Mouse (Mus musculus) hindbrain, embryonic 13.5 days (tissue): ENCODE data around the gene Apobec2. TPM values are rescaled to one million over a fixed set of nuclear protein-coding genes. Genes with fewer than 3 reads are reported as not detected.
A peak's percentile ranks its signal among the peaks of the same experiment; 100 is the strongest.

Experiments
- ATAC-seq: fragments of 200-750 bp; cut with Nextera tagmentation; 2 replicates; pipeline ENCODE4 v1.8.0; 2017; ENCODE audit warnings: moderate TSS enrichment; ENCODE audit not compliant: low FRiP score
- H3K27ac ChIP-seq: fragments of 300-500 bp; sonication (generic); 2 replicates; pipeline ENCODE4 v1.5.1; 2015; ENCODE audit warnings: inconsistent platforms, mild to moderate bottlenecking, moderate library complexity
- H3K27me3 ChIP-seq: fragments of 300-500 bp; sonication (generic); 2 replicates; pipeline ENCODE4 v1.6.1; 2015; ENCODE audit warnings: mild to moderate bottlenecking, inconsistent platforms
- H3K36me3 ChIP-seq: fragments of 300-500 bp; sonication (generic); 2 replicates; pipeline ENCODE4 v1.6.1; 2015; ENCODE audit warnings: mild to moderate bottlenecking, inconsistent platforms
- H3K4me1 ChIP-seq: fragments of 300-500 bp; sonication (generic); replicated peaks from 2 replicates; pipeline ENCODE4 v1.6.1; 2015; ENCODE audit warnings: inconsistent platforms
- H3K4me2 ChIP-seq: fragments of 300-500 bp; sonication (generic); 2 replicates; pipeline ENCODE4 v1.6.1; 2015; ENCODE audit warnings: inconsistent platforms, mild to moderate bottlenecking, moderate library complexity
- H3K4me3 ChIP-seq: fragments of 300-500 bp; sonication (generic); 2 replicates; pipeline ENCODE4 v1.5.1; 2015; ENCODE audit warnings: mild to moderate bottlenecking, inconsistent platforms
- H3K9ac ChIP-seq: fragments of 300-500 bp; sonication (generic); 2 replicates; pipeline ENCODE4 v1.6.1; 2015; ENCODE audit warnings: mild to moderate bottlenecking, inconsistent platforms
- H3K9me3 ChIP-seq: fragments of 300-500 bp; sonication (generic); 2 replicates; pipeline ENCODE4 v1.6.1; 2016; ENCODE audit warnings: inconsistent platforms
- WGBS: fragments of 180-500 bp; shearing (Covaris S2); methylation state at CpG from one replicate; pipeline ENCODE4 v1.1.7; 2015; 5-methylcytosine and 5-hydroxymethylcytosine counted together
- polyA plus RNA-seq: library from polyadenylated mRNA; unstranded; fragments of >200 nt; fragmentation: Nextera tagmentation; extraction: Ambion mirVana; gene quantifications from 2 replicates; pipeline ENCODE4 v1.2.1, GENCODE M21; 2015

The Apobec2 gene
- polyA plus RNA-seq, 1 experiment from 2014 or later = 0.81 TPM

- H3K9ac ChIP-seq = no peak overlapping the region
- no peaks in the 10 kb centered on the region for H3K9me3 ChIP-seq
- 61% methylated on average over 7 of the region's 7 CpGs for WGBS
- H3K27me3 ChIP-seq = peaks cover 3% of the 10 kb centered on the region; the same call in 1 of the 2 replicates
- no peak overlapping the region for H3K4me2 ChIP-seq
- H3K36me3 ChIP-seq = no peaks in the 10 kb centered on the region
- peaks cover 11% of the 10 kb centered on the region for H3K4me1 ChIP-seq
- no peak for ATAC-seq
- no peak overlapping the region for H3K4me3 ChIP-seq
- no peak overlapping the region for H3K27ac ChIP-seq
Observed at GRCm38 (mm10) chr17:48454190-48454589, 21.5 kb upstream of the Apobec2 start.

- no peak overlapping the region for H3K9ac ChIP-seq
- H3K4me3 ChIP-seq = no peak overlapping the region
- no peaks in the 10 kb centered on the region for H3K9me3 ChIP-seq
- no peak overlapping the region for H3K27ac ChIP-seq
- peaks cover 11% of the 10 kb centered on the region for H3K4me1 ChIP-seq
- no peak for ATAC-seq
- WGBS = 80% methylated on average over 7 of the region's 7 CpGs
- no peaks in the 10 kb centered on the region for H3K36me3 ChIP-seq
- H3K27me3 ChIP-seq = peaks cover 3% of the 10 kb centered on the region; the same call in 1 of the 2 replicates
- no peak overlapping the region for H3K4me2 ChIP-seq
Observed at GRCm38 (mm10) chr17:48453489-48453888, 20.8 kb upstream of the Apobec2 start.

GRCm38 (mm10) chr17:48451753-48452444, 19.2 kb upstream of the Apobec2 start:
- H3K27me3 ChIP-seq = peaks cover 3% of the 10 kb centered on the region; the same call in 1 of the 2 replicates
- H3K4me3 ChIP-seq = no peak overlapping the region
- no peaks in the 10 kb centered on the region for H3K9me3 ChIP-seq
- H3K4me2 ChIP-seq = no peak overlapping the region
- WGBS = 59% methylated on average over 9 of the region's 9 CpGs
- peaks cover 11% of the 10 kb centered on the region for H3K4me1 ChIP-seq
- ATAC-seq = no peak
- no peak overlapping the region for H3K27ac ChIP-seq
- H3K9ac ChIP-seq = no peak overlapping the region
- H3K36me3 ChIP-seq = no peaks in the 10 kb centered on the region

- H3K4me2 ChIP-seq = no peak within 1 kb of the TSS
- H3K9me3 ChIP-seq = no peaks in the 10 kb centered on the region
- WGBS = 59% methylated on average over 7 of the region's 7 CpGs
- peaks cover 11% of the 10 kb centered on the region for H3K4me1 ChIP-seq
- no peak within 1 kb of the TSS for H3K27ac ChIP-seq
- H3K36me3 ChIP-seq = no peaks in the 10 kb centered on the region
- peaks cover 3% of the 10 kb centered on the region; the same call in 1 of the 2 replicates for H3K27me3 ChIP-seq
- no peak for ATAC-seq
- no peak within 1 kb of the TSS for H3K9ac ChIP-seq
- no peak within 1 kb of the TSS for H3K4me3 ChIP-seq
Observed at GRCm38 (mm10) chr17:48451353-48451675, 18.6 kb upstream of the Apobec2 start, which contains the start of gene Tspo2. Gene Tspo2, minus strand, starts transcription at chr17:48451522.

GRCm38 (mm10) chr17:48450666-48451352, 18.1 kb upstream of the Apobec2 start:
- Histone ChIP-seq H3K9ac (no peak overlapping the region), H3K27me3 (peaks cover 3% of the 10 kb centered on the region; the same call in 1 of the 2 replicates), H3K27ac (no peak overlapping the region), H3K36me3 (no peaks in the 10 kb centered on the region), H3K4me3 (no peak overlapping the region), H3K4me1 (peaks cover 11% of the 10 kb centered on the region), H3K9me3 (no peaks in the 10 kb centered on the region), H3K4me2 (no peak overlapping the region)
- WGBS = 68% methylated on average over 13 of the region's 13 CpGs
- no peak for ATAC-seq

GRCm38 (mm10) chr17:48447675-48448074, 14.9 kb upstream of the Apobec2 start:
- Histone ChIP-seq H3K36me3 (no peaks in the 10 kb centered on the region), H3K9me3 (no peaks in the 10 kb centered on the region), H3K4me1 (peaks cover 11% of the 10 kb centered on the region), H3K4me2 (no peak overlapping the region), H3K9ac (no peak overlapping the region), H3K27ac (no peak overlapping the region), H3K4me3 (no peak overlapping the region), H3K27me3 (peaks cover 3% of the 10 kb centered on the region; the same call in 1 of the 2 replicates)
- 76% methylated on average over 8 of the region's 8 CpGs for WGBS
- no peak for ATAC-seq

GRCm38 (mm10) chr17:48443542-48444145, 10.9 kb upstream of the Apobec2 start:
- 46% methylated on average over 16 of the region's 16 CpGs for WGBS

GRCm38 (mm10) chr17:48442745-48443457, 10.2 kb upstream of the Apobec2 start:
- WGBS = 62% methylated on average over 7 of the region's 7 CpGs
- H3K27me3 ChIP-seq = no peaks in the 10 kb centered on the region
- no peak overlapping the region for H3K4me3 ChIP-seq
- peaks cover 3% of the 10 kb centered on the region for H3K4me1 ChIP-seq
- H3K9ac ChIP-seq = no peak overlapping the region
- H3K27ac ChIP-seq = no peak overlapping the region
- no peaks in the 10 kb centered on the region for H3K9me3 ChIP-seq
- no peak overlapping the region for H3K4me2 ChIP-seq
- 0 out of 2 replicates have a peak, but pooled peaks have one; percentile 17 for ATAC-seq
- no peaks in the 10 kb centered on the region for H3K36me3 ChIP-seq

More at GRCm38 (mm10) chr17:48443542-48444145, 10.9 kb upstream of the Apobec2 start:
- no peak for ATAC-seq
- H3K36me3 ChIP-seq = no peaks in the 10 kb centered on the region
- H3K4me2 ChIP-seq = no peak overlapping the region
- no peak overlapping the region for H3K9ac ChIP-seq
- no peaks in the 10 kb centered on the region for H3K4me1 ChIP-seq
- no peak overlapping the region for H3K27ac ChIP-seq
- no peaks in the 10 kb centered on the region for H3K27me3 ChIP-seq
- H3K9me3 ChIP-seq = no peaks in the 10 kb centered on the region
- no peak overlapping the region for H3K4me3 ChIP-seq

GRCm38 (mm10) chr17:48437421-48437911, 4.7 kb upstream of the Apobec2 start:
- Histone ChIP-seq H3K27ac (peak overlapping the region; percentile 60), H3K36me3 (no peaks in the 10 kb centered on the region), H3K4me2 (no peak overlapping the region), H3K4me3 (no peak overlapping the region), H3K9me3 (no peaks in the 10 kb centered on the region), H3K9ac (no peak overlapping the region), H3K27me3 (no peaks in the 10 kb centered on the region), H3K4me1 (peaks cover 30% of the 10 kb centered on the region)
- 44% methylated on average over 7 of the region's 7 CpGs for WGBS
- 0 out of 2 replicates have a peak, but pooled peaks have one; percentile 36 for ATAC-seq

- Histone ChIP-seq H3K27me3 (no peaks in the 10 kb centered on the region), H3K4me2 (no peak overlapping the region), H3K9ac (no peak overlapping the region), H3K9me3 (no peaks in the 10 kb centered on the region), H3K4me1 (peaks cover 32% of the 10 kb centered on the region), H3K4me3 (no peak overlapping the region), H3K36me3 (no peaks in the 10 kb centered on the region), H3K27ac (0 out of 2 replicates have a peak overlapping the region, but pooled peaks have one; percentile 44)
- no peak for ATAC-seq
- 82% methylated on average over 1 of the region's 1 CpGs for WGBS
Observed at GRCm38 (mm10) chr17:48436487-48436886, 3.8 kb upstream of the Apobec2 start.

- Histone ChIP-seq H3K27ac (no peak overlapping the region), H3K9me3 (no peaks in the 10 kb centered on the region), H3K9ac (no peak overlapping the region), H3K4me3 (no peak overlapping the region), H3K4me2 (no peak overlapping the region), H3K27me3 (no peaks in the 10 kb centered on the region), H3K36me3 (no peaks in the 10 kb centered on the region), H3K4me1 (peaks cover 32% of the 10 kb centered on the region)
- ATAC-seq = no peak
- 84% methylated on average over 5 of the region's 5 CpGs for WGBS
Observed at GRCm38 (mm10) chr17:48434479-48434878, 1.7 kb upstream of the Apobec2 start.
